Mouse (Mus musculus) left cerebral cortex, adult 2 months (tissue): ENCODE data around the gene Coq7. TPM values are rescaled to one million over a fixed set of nuclear protein-coding genes. Genes with fewer than 3 reads are reported as not detected.

Experiments used
- DNase-seq, 2 experiments: peaks; one replicate each; pipeline ENCODE4 v3.0.0; 2021 to 2022; ENCODE audit warnings: low spot score in 2 of 2, mixed read lengths in 1 of 2; ENCODE audit errors: extremely low spot score in 1 of 2
- H3K27ac ChIP-seq: fragments of 200-600 bp; 2 replicates; pipeline ENCODE4 v1.8.1; 2022
- H3K4me3 ChIP-seq: fragments of 200-600 bp; 2 replicates; pipeline ENCODE4 v1.8.1; 2022
- CTCF ChIP-seq: fragments of 200-600 bp; IDR thresholded peaks from 2 replicates; pipeline ENCODE4 v1.8.1; 2022; ENCODE audit warnings: antibody characterized with exemption, mild to moderate bottlenecking, moderate library complexity
- intact Hi-C: fragments of 180-260 bp; cut with DNase I; formaldehyde crosslinking; loops from one replicate; pipeline ENCODE4 v1.15.1; 2025
- long read RNA-seq, 2 experiments: library from polyadenylated mRNA; stranded (forward); transcript quantifications; one replicate each; pipeline ENCODE4 v2.0.0; 2021; ENCODE audit warnings: borderline mapping rate in 2 of 2
- total RNA-seq, 2 experiments: library from RNA; stranded (reverse); gene quantifications; 2 replicates each; pipeline ENCODE4 v1.2.3; 2021

Coq7 gene
- total RNA-seq, result 10 to 100 TPM; 34.8 to 35.6 TPM
- long read RNA-seq, experiment 1, transcript Coq7-201 (6 exons, 914 nt), result major isoform, 19 of 21 reads
- long read RNA-seq, experiment 1, partial matches to known transcripts, result 1 of 21 reads
- long read RNA-seq, experiment 1, other reads (novel, unspliced or antisense), result 1 of 21 reads
- long read RNA-seq, experiment 2, transcript Coq7-201 (6 exons, 914 nt), result major isoform, 16 of 17 reads
- long read RNA-seq, experiment 2, partial matches to known transcripts, result 1 of 17 reads
- long read RNA-seq, experiment 2, other reads (novel, unspliced or antisense), result 0 of 17 reads

GRCm38 (mm10) chr7:118533178-118533578, at the start of gene Coq7:
Gene Coq7 (minus strand): TSS chr7:118533356.
- Histone ChIP-seq H3K27ac (peak within 1 kb of the TSS; percentile 100), H3K4me3 (peak within 1 kb of the TSS; percentile 78)
- no peak for TF ChIP-seq CTCF
- DNase-seq, result peak; percentile 91 to 94
- intact Hi-C loops, result loop anchor here (2.0 to 5.0 kb wide), 3 partner anchors 62 to 416 kb away; partner anchors contain the start of genes Rps15a and Smg1

- no peak overlapping the region for H3K4me3 ChIP-seq
- intact Hi-C loops, result no loop called here
- no peak for TF ChIP-seq CTCF
- DNase-seq, result no peak
- no peak overlapping the region for H3K27ac ChIP-seq
These were observed 46.8 kb upstream of the Coq7 start for GRCm38 (mm10) chr7:118579938-118580337.

- intact Hi-C loops, result no loop called here
These were observed 45.1 kb upstream of the Coq7 start for GRCm38 (mm10) chr7:118578269-118578668.

GRCm38 (mm10) chr7:118572039-118572438, 38.9 kb upstream of the Coq7 start:
- intact Hi-C loops, result no loop called here
- Histone ChIP-seq H3K4me3 (no peak overlapping the region), H3K27ac (peak overlapping the region; percentile 57)
- no peak for DNase-seq
- no peak for TF ChIP-seq CTCF

More at GRCm38 (mm10) chr7:118578269-118578668, 45.1 kb upstream of the Coq7 start:
- Histone ChIP-seq H3K27ac (peak overlapping the region; percentile 82), H3K4me3 (no peak overlapping the region)
- no peak for DNase-seq
- TF ChIP-seq CTCF, result no peak

DNA sequence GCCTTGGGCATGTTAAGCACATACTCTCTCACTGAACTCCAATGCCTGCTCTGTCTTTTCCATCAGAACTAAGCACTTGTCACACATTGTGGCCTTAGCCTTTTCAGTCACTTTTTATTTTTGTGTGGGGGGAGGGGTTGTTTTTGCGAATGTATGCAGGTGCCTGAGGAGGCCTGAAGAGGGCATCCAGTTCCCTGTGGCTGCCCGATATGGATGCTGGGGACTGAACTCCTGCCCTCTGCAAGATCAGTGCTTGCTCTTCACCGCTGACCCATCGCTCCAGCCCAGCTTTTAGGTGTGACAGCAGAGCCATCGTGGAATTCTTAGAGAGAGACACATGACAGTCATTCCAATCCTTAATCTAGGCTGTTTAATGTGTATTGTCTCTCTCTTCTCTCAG, 38.2 kb upstream of the Coq7 start:
- intact Hi-C loops, result no loop called here
- no peak overlapping the region for H3K4me3 ChIP-seq
- TF ChIP-seq CTCF, result peak; percentile 35
- DNase-seq, result no peak
- H3K27ac ChIP-seq, result no peak overlapping the region; the same call in 1 of the 2 replicates

DNA sequence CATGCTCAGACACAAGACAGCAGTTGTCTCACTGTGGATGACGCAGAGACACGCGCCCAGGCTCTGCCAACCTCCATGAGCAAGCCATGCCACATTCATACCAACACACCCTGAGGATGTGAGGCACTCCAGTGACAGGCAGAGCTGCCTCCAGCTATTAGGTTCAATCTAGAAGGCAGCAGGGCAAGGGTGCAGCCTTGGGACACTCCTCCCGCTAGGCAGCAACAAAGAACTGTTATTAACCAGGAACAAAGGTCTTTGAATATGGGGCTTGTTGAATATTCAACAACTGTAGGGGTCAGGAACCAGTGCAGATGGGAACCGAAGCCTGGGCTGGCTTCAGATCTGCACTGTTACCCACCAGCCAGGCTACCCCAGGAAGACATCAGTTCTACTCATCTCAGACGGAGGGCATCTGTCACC, 36.0 kb upstream of the Coq7 start:
- intact Hi-C loops, result no loop called here
- TF ChIP-seq CTCF, result no peak
- no peak for DNase-seq
- peak overlapping the region; percentile 70 for H3K27ac ChIP-seq
- H3K4me3 ChIP-seq, result no peak overlapping the region

GRCm38 (mm10) chr7:118554290-118554689, 21.1 kb upstream of the Coq7 start:
- Histone ChIP-seq H3K4me3 (no peak overlapping the region), H3K27ac (no peak overlapping the region)
- no peak for DNase-seq
- TF ChIP-seq CTCF, result no peak
- intact Hi-C loops, result no loop called here

DNA sequence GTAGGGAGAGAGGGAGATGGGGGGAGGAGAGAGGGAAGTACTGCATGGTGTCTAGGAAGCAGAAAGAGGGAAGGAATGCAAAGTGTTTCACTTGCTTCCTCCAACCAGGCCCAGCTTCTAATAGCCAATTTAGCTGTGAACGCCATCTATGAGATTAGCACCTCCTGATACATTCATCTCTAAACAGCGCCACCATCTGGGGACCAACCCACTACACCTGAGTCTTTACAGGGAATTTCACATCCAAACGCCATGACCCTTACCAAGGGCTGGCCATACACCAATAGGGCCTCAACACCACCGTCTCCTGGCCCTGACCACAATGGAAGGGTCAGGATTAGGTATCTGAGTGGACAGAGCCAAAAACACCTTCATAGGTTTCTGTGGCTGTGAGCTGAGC, 20.7 kb upstream of the Coq7 start:
- Histone ChIP-seq H3K27ac (no peak overlapping the region), H3K4me3 (no peak overlapping the region)
- TF ChIP-seq CTCF, result no peak; the same call in 1 of the 2 replicates
- intact Hi-C loops, result no loop called here
- DNase-seq, result no peak

DNA sequence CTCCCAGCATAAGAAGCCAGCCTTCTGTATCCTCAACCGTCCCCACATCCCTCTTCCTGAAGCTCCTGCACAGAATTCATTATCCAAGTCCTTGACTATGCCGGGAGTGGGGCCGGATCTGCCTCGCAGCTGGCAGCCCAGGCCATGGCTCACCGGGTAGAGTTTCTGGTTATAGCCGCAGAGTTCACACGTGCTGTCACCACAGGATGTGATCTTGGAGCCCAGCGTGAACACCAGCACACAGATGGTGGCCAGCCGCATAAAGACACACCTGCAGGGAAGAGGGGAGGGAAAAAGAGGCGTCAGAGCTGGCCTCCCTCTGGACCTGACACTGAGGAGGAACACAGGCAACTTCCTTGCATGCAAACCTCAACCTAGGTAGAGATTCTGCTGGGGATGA, 14.3 kb upstream of the Coq7 start:
- no peak for TF ChIP-seq CTCF
- intact Hi-C loops, result no loop called here
- Histone ChIP-seq H3K4me3 (no peak overlapping the region), H3K27ac (no peak overlapping the region)
- no peak for DNase-seq

DNA sequence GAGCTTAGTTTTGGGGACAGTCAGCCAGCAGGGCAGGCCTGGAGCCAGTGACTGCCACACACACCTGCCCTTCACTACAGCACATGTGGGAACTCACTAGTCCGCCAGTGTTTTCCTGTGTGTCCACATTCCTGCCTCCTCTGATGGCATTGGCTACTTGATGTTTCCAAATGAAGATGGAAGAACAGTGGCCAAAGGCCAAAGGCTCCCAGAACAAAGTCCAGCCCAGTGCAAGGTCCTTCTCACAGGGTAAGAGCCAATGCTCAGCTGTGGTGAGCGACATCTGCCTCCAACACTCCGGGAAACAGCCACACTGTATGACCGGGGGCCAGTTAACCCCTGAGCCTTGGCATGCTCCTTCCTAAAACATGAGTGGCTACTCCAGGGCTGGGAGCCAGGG, 11.0 kb upstream of the Coq7 start:
- no peak for DNase-seq
- Histone ChIP-seq H3K27ac (no peak overlapping the region), H3K4me3 (no peak overlapping the region)
- no peak for TF ChIP-seq CTCF
- intact Hi-C loops, result no loop called here

GRCm38 (mm10) chr7:118535076-118535475, 1.9 kb upstream of the Coq7 start:
- Histone ChIP-seq H3K27ac (no peak overlapping the region), H3K4me3 (no peak overlapping the region)
- intact Hi-C loops, result no loop called here

GRCm38 (mm10) chr7:118534326-118534725, 1.2 kb upstream of the Coq7 start:
- DNase-seq, result no peak
- H3K4me3 ChIP-seq, result no peak overlapping the region
- no peak overlapping the region for H3K27ac ChIP-seq
- intact Hi-C loops, result loop anchor here (5.0 kb wide), 2 partner anchors 292 to 417 kb away; partner anchors contain the start of genes Rps15a and Smg1
- TF ChIP-seq CTCF, result no peak

More at GRCm38 (mm10) chr7:118535076-118535475, 1.9 kb upstream of the Coq7 start:
- no peak for DNase-seq
- TF ChIP-seq CTCF, result no peak
